Mouse (Mus musculus): Measurements from ENCODE around the gene Lyrm7. TPM values are rescaled to one million over a fixed set of nuclear protein-coding genes. Genes with fewer than 3 reads are reported as not detected.

Gene Lyrm7
- polyA plus RNA-seq, 1 experiment, result 0.72 TPM

DNA sequence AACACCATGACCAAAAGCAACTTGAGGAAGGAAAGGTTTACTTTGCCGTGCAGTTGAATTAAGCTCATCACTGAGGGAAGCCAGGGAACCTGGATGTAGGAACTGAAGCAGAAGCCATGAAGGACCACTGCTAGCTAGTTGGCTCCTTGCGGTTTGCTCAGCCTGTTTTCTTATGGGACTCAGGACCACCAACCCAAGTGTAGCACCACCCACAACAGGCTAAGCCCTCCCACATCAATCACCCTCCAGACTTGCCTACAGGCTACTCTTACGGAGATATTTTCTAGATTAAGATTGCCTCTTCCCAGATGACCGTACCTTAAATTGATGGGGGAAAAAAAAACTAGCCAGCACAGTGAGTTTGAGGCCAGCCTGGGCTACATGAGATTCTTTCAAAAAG lies 48.4 kb downstream of the Lyrm7 start:
- DNase-seq (ENCODE audit: low read depth, low spot score), result no peak
- WGBS, result 90% methylated on average over 4 of the region's 4 CpGs

DNA sequence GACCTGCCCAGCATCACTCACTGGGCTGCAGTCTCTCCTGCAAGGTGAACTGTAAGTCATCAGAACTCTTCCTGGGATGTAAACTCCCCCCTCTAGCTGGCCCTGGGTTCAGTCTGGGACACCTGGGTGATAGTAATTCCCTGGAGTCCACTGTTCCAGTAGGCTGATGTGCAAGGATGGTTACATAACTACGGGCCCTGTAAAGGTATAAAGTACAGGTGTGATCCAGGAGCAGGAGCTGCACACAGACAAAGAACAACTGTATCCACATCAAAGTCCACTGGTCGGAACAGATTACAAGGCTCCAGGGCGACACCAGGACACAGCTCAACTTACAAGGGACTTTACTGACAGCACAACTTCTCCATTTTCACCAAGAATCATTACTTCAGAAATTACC lies 49.7 kb downstream of the Lyrm7 start:
- 37% methylated on average over 3 of the region's 3 CpGs for WGBS
- no peak for DNase-seq (ENCODE audit: low read depth, low spot score)

DNA sequence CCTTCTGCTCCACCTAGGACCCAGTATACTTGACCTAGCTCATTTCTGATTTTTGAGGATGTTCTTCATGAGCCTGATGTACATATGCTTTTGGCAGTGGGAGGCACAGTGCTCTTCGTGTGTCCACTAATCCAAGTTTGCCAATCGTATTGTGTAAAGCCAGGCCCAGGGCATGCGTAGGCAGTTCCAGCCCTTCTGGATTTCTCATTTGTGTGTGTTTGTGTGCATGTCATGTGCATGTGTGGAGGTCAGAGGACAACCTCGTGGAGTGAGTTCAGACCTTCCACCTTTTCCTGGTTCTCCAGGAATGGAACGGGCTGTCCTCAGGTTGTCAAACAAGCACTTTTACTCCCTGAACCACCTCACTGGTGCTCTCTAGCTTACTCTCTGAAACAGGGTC lies 51.1 kb downstream of the Lyrm7 start:
- 60% methylated on average over 5 of the region's 5 CpGs for WGBS
- no peak for DNase-seq (ENCODE audit: low read depth, low spot score)

DNA sequence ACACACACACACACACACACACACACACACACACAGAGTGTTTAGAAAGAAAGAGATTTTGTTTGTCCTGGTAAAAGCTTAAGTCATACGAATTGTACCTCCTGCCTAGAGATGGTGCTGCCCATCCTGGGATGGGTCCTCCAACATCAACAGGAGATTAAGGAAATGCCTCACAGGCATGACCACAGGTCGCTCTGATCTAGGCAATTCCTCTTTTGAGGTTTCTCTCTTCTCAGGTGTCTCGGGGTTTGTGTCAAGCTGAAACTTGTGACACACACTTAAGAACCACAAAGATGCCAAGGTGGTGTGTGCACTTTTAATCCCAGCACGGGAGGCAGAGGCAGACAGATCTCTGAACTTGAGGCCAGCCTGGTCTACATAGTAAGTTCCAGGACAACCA lies 52.5 kb downstream of the Lyrm7 start:
- DNase-seq (ENCODE audit: low read depth, low spot score), result no peak
- WGBS, result 86% methylated on average over 4 of the region's 4 CpGs

DNA sequence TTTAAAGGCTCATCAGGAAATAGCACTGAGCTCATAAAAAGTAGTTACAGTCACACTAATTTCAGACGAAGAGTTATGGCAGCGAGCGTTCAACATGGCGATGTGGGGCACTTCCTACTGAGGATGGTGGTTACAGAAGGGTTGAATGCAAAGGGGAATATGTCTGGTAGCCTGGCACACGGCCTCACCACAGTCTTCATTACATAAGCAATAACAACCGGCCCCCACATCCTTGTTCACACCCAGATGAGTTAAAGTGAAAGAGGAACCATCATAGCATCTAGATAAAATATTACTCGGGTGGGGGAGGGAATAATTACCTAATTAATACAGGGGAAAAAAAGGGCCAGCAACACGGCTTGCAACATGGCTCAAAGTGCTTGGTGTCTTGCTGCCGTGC lies 53.0 kb downstream of the Lyrm7 start:
- WGBS, result 33% methylated on average over 9 of the region's 9 CpGs
- DNase-seq (ENCODE audit: low read depth, low spot score), result no peak

DNA sequence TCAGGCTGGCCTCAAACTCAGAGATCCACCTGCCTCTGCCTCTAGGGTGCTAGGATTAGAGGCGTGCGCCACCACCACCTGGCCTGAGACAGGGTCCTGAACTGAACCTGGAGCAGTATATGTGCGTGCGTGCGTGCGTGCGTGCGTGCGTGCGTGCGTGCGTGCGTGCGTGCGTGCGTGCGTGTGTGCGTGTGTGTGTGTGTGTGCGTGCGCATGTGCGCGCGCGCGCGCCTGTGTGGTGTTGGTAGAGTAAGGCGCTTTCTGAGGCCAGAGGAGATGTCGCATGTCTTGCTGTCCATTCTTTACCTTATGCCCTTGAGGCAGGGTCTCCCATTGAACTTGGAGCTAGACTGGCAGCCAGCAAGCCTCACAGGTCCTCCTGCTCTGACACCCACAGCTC lies 53.8 kb downstream of the Lyrm7 start:
- DNase-seq (ENCODE audit: low read depth, low spot score), result no peak
- WGBS, result 97% methylated on average over 28 of the region's 28 CpGs

- DNase-seq (ENCODE audit: low read depth, low spot score), result no peak
- 69% methylated on average over 4 of the region's 4 CpGs for WGBS
These were observed 55.5 kb downstream of the Lyrm7 start for GRCm38 (mm10) chr11:54805196-54805595.

GRCm38 (mm10) chr11:54802621-54803020 lies 58.1 kb downstream of the Lyrm7 start:
- DNase-seq (ENCODE audit: low read depth, low spot score), result no peak
- WGBS, result 12% methylated on average over 6 of the region's 6 CpGs

DNA sequence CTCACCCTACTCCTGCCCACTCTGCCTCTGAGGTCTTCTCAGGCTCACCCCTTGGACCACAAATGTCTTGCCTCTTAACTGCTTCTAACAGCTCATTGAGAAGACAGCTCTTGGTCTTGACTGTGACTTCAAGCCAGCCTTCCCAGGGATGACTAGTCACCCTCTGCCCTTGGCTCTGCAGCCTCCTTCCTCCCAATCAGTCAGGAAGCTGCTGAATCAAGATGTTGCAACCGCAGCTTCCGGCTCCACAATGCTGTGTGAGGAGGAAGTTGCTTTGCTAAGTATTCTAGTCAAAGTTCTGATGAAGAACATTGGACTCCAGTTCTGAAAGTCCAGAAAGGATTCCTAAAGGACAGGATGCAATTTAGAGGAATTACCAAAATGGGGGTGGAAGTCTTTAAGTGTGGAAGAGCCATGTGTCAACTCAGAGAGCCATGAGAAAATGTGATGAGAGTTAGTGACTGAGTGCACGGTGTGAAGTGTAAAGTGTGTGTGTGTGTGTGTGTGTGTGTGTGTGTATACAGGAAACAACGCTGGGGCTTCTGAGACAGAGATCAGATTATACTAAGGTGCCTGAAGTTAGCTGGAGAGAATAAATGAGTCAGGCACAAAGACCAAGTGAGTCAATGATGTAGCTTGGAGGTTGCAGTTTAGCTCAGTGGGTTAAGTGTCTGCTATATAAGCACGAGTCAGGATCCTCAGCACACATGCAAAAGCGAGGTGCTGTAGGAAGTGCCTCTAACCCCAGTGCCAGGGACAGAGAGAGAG lies 58.7 kb downstream of the Lyrm7 start:
- whole genome bisulfite sequencing, result 48% methylated on average over 6 of the region's 6 CpGs
- DNase-seq (ENCODE audit: low read depth, low spot score), result no peak

DNA sequence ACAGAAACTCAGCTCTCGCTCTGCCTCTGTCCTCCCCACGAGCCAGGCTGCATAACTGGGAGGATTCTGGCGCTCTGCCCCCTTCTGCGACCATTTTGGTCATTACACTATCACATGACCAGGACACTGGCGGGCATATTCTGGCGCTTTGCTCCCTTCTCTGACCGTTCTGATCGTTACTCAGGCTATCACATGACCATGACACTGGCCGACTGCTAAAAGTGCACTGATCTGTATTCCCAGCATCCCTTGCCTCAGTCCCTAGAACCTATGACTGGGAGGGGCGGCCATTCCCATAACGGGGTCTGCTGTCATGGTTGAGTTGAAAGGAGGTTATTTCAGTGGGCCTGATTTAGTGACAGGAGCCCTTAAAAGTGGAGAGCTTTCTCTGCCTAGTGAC lies 64.2 kb downstream of the Lyrm7 start:
- WGBS, result 79% methylated on average over 11 of the region's 11 CpGs
- no peak for DNase-seq (ENCODE audit: low read depth, low spot score)

GRCm38 (mm10) chr11:54794678-54795077 lies 66.0 kb downstream of the Lyrm7 start:
- 84% methylated on average over 3 of the region's 3 CpGs for WGBS
- no peak for DNase-seq (ENCODE audit: low read depth, low spot score)

DNA sequence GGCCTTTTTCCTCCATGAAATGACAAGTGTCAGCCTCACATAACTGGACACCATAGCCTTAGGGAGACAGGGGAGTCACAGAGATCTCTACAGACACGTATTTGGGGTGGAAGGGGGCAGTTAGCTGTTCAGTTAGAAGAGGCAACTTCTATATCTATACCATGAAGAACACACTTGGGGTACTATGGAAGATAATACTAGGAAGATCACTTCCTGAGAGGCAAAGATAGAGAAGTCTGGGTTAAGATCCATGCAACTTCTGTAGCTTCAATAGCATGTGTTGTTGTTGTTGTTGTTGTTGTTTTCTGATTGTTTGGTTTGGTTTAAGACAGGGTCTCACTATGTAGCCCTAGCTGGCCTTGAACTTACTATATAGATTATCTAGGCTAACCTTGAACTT lies 67.5 kb downstream of the Lyrm7 start:
- WGBS, result 64% methylated on average over 1 of the region's 1 CpGs
- no peak for DNase-seq (ENCODE audit: low read depth, low spot score)

GRCm38 (mm10) chr11:54791458-54791857 lies 69.3 kb downstream of the Lyrm7 start:
- 96% methylated on average over 4 of the region's 4 CpGs for WGBS
- DNase-seq (ENCODE audit: low read depth, low spot score), result no peak

GRCm38 (mm10) chr11:54787488-54788474 lies 72.9 kb downstream of the Lyrm7 start, which contains the start of gene Cdc42se2:
TSS of gene Cdc42se2 (minus strand) at chr11:54787675.
- DNase-seq (ENCODE audit: low read depth, low spot score), result peak; percentile 70
- WGBS, result 3% methylated on average over 56 of the region's 56 CpGs

- 0% methylated on average over 54 of the region's 54 CpGs for WGBS
- no peak for DNase-seq (ENCODE audit: low read depth, low spot score)
These were observed 73.7 kb downstream of the Lyrm7 start for GRCm38 (mm10) chr11:54786858-54787487.

- WGBS, result 84% methylated on average over 3 of the region's 3 CpGs
- DNase-seq (ENCODE audit: low read depth, low spot score), result no peak
These were observed 75.2 kb downstream of the Lyrm7 start for GRCm38 (mm10) chr11:54785566-54785965.

- DNase-seq (ENCODE audit: low read depth, low spot score), result no peak
- WGBS, result 89% methylated on average over 3 of the region's 3 CpGs
These were observed 76.3 kb downstream of the Lyrm7 start for GRCm38 (mm10) chr11:54784436-54784835.

DNA sequence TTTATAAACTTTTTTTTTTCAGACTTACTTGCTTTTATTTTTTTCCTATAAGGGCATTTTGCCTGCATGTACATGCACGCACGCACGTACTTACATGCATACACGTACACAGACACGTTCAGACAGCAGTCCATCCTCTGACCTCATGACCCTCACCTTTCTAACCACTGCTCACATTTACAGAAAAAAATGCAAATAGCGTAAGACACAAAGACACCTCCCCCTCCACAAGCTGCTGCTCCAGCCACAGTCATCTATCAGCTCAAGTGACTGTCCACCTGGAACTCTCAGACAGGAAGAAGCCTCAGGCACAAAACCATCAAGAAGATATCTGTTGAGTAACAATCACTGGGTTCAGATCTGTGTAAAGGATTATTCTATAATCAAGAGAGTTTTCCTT lies 78.5 kb downstream of the Lyrm7 start:
- WGBS, result 90% methylated on average over 6 of the region's 6 CpGs
- DNase-seq (ENCODE audit: low read depth, low spot score), result no peak

DNA sequence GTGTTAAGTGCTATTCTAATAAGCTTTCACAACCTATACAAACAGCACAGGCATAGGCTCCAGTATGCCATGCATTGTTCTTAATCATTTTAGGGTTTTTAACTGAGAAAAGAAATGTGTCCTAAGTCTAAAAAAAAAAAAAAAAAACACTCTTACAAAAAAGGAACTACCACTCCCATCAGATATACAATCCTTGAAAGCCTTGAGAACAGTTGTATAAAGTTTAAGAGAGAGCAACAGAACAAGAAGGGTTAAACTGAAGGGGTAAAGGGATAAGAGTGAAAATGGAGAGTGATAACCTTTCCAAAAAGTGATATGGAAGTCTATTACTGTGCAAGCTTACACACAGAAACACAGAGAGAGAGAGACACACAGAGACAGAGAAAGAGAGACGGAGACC lies 80.8 kb downstream of the Lyrm7 start:
- no peak for DNase-seq (ENCODE audit: low read depth, low spot score)
- WGBS, result 87% methylated on average over 1 of the region's 1 CpGs

GRCm38 (mm10) chr11:54778131-54778844 lies 82.4 kb downstream of the Lyrm7 start:
- 43% methylated on average over 1 of the region's 1 CpGs for WGBS
- DNase-seq (ENCODE audit: low read depth, low spot score), result no peak
